Mouse (Mus musculus): ENCODE results near the gene Armc12. TPM values are rescaled to one million over a fixed set of nuclear protein-coding genes. Genes with fewer than 3 reads are reported as not detected.

Gene Armc12
- polyA plus RNA-seq, 1 experiment from 2014 or later = not detected

- 42% methylated on average over 9 of the region's 9 CpGs for WGBS
- no peak overlapping the region for H3K27ac ChIP-seq
- no peak for ATAC-seq (ENCODE audit: low FRiP score)
Observed at GRCm38 (mm10) chr17:28511616-28512541, 18.7 kb upstream of the Armc12 start.

DNA sequence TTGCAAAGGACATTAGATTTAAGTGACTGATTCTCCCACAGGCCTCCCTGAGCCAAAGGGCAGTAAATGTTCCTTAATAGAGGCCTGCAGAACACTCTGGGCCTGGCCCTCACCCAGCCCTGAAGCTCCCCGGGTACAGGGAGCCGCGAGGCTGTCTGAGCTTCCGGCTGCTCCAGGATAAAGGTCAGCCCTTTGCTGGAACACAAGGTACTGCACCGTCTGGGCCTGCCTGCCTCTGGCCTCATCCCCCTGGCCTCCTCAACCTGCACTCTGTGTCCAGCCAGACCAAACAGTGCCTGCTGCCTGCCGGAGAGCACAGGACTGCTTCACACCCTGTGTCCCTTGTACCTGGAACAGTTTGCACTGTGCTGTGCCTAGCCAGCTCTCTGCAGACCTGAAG, 17.9 kb upstream of the Armc12 start:
- H3K36me3 ChIP-seq (replicated peaks; ENCODE audit: control insufficient read depth, insufficient read depth) = no peaks in the 10 kb centered on the region
- H3K4me1 ChIP-seq (replicated peaks; ENCODE audit: control insufficient read depth, insufficient read depth, low read length) = peaks cover 4% of the 10 kb centered on the region; the same call in 1 of the 2 replicates
- no peak for DNase-seq (ENCODE audit: low spot score)
- H3K27ac ChIP-seq = no peak overlapping the region
- no peaks in the 10 kb centered on the region for H3K27me3 ChIP-seq (ENCODE audit: control insufficient read depth, insufficient read depth, low read length)
- no peak overlapping the region for H3K9ac ChIP-seq
- no peaks in the 10 kb centered on the region for H3K9me3 ChIP-seq (ENCODE audit: control insufficient read depth, low read length)
- ATAC-seq (ENCODE audit: low FRiP score) = no peak
- WGBS = 36% methylated on average over 6 of the region's 6 CpGs
- no peak overlapping the region for H3K4me2 ChIP-seq (replicated peaks)
- no peak overlapping the region for H3K4me3 ChIP-seq (replicated peaks; ENCODE audit: low read length)

More at GRCm38 (mm10) chr17:28511616-28512541, 18.7 kb upstream of the Armc12 start:
- no peaks in the 10 kb centered on the region for H3K27me3 ChIP-seq (ENCODE audit: control insufficient read depth, insufficient read depth, low read length)
- no peak overlapping the region for H3K4me2 ChIP-seq (replicated peaks)
- H3K9ac ChIP-seq = no peak overlapping the region
- H3K9me3 ChIP-seq (ENCODE audit: control insufficient read depth, low read length) = no peaks in the 10 kb centered on the region
- no peak overlapping the region for H3K4me3 ChIP-seq (replicated peaks; ENCODE audit: low read length)
- peaks cover 4% of the 10 kb centered on the region; the same call in 1 of the 2 replicates for H3K4me1 ChIP-seq (replicated peaks; ENCODE audit: control insufficient read depth, insufficient read depth, low read length)
- H3K36me3 ChIP-seq (replicated peaks; ENCODE audit: control insufficient read depth, insufficient read depth) = no peaks in the 10 kb centered on the region
- no peak for DNase-seq (ENCODE audit: low spot score)

DNA sequence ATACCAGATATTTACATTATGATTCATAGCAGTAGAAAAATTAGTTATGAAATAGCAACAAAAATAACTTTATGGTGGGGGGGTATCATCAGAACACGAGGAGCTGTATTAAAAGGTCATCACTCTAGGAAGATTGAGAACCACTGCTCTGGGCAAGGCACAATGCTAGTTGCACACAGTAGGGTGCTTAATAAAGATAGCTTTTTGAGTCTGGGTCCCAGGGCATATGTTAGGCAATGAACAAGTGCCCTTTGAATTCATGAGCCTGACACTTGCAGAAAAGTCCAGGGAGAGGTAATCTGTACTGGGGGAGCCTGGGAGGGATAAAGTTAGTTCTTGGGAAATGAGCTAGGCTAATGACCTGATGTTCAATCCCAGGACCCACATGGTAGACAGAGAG, 17.3 kb upstream of the Armc12 start:
- Histone ChIP-seq H3K9ac (no peak overlapping the region), H3K4me2 (replicated peaks) (no peak overlapping the region), H3K27me3 (ENCODE audit: control insufficient read depth, insufficient read depth, low read length) (no peaks in the 10 kb centered on the region), H3K4me3 (replicated peaks; ENCODE audit: low read length) (no peak overlapping the region), H3K4me1 (replicated peaks; ENCODE audit: control insufficient read depth, insufficient read depth, low read length) (peaks cover 4% of the 10 kb centered on the region; the same call in 1 of the 2 replicates), H3K27ac (no peak overlapping the region), H3K9me3 (ENCODE audit: control insufficient read depth, low read length) (no peaks in the 10 kb centered on the region), H3K36me3 (replicated peaks; ENCODE audit: control insufficient read depth, insufficient read depth) (no peaks in the 10 kb centered on the region)
- ATAC-seq (ENCODE audit: low FRiP score) = no peak
- DNase-seq (ENCODE audit: low spot score) = no peak
- WGBS = 78% methylated on average over 1 of the region's 1 CpGs

GRCm38 (mm10) chr17:28513844-28514243, 16.8 kb upstream of the Armc12 start:
- Histone ChIP-seq H3K9ac (no peak overlapping the region), H3K36me3 (replicated peaks; ENCODE audit: control insufficient read depth, insufficient read depth) (no peaks in the 10 kb centered on the region), H3K9me3 (ENCODE audit: control insufficient read depth, low read length) (no peaks in the 10 kb centered on the region), H3K27me3 (ENCODE audit: control insufficient read depth, insufficient read depth, low read length) (no peaks in the 10 kb centered on the region), H3K4me1 (replicated peaks; ENCODE audit: control insufficient read depth, insufficient read depth, low read length) (peaks cover 4% of the 10 kb centered on the region; the same call in 1 of the 2 replicates), H3K4me3 (replicated peaks; ENCODE audit: low read length) (no peak overlapping the region), H3K4me2 (replicated peaks) (no peak overlapping the region), H3K27ac (no peak overlapping the region)
- 72% methylated on average over 7 of the region's 7 CpGs for WGBS
- ATAC-seq (ENCODE audit: low FRiP score) (no peak), DNase-seq (ENCODE audit: low spot score) (no peak)

DNA sequence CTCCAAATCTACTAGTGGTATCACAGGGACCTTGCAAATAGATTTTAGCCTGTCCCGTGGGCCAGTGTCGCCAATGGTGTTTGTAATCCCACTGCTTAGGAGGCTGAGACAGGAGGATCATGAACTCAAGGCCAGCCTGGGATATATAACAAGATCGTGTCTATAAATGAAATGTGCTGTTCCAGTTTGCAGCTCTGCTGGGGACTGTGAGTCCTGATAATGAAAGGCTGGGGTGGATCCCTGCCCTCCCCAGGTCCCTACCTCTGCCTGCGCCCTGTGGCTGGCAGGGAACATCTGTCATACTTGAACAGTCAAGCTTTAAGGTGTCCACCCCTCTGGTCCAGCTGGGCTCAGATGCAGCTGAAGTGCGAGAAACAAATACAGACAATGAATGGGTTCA, 16.1 kb upstream of the Armc12 start:
- no peak for DNase-seq (ENCODE audit: low spot score)
- Histone ChIP-seq H3K4me1 (replicated peaks; ENCODE audit: control insufficient read depth, insufficient read depth, low read length) (peaks cover 4% of the 10 kb centered on the region; the same call in 1 of the 2 replicates), H3K27me3 (ENCODE audit: control insufficient read depth, insufficient read depth, low read length) (no peaks in the 10 kb centered on the region), H3K36me3 (replicated peaks; ENCODE audit: control insufficient read depth, insufficient read depth) (no peaks in the 10 kb centered on the region), H3K9me3 (ENCODE audit: control insufficient read depth, low read length) (no peaks in the 10 kb centered on the region), H3K27ac (no peak overlapping the region), H3K9ac (no peak overlapping the region), H3K4me3 (replicated peaks; ENCODE audit: low read length) (no peak overlapping the region), H3K4me2 (replicated peaks) (no peak overlapping the region)
- WGBS = 54% methylated on average over 5 of the region's 5 CpGs
- ATAC-seq (ENCODE audit: low FRiP score) = no peak

DNA sequence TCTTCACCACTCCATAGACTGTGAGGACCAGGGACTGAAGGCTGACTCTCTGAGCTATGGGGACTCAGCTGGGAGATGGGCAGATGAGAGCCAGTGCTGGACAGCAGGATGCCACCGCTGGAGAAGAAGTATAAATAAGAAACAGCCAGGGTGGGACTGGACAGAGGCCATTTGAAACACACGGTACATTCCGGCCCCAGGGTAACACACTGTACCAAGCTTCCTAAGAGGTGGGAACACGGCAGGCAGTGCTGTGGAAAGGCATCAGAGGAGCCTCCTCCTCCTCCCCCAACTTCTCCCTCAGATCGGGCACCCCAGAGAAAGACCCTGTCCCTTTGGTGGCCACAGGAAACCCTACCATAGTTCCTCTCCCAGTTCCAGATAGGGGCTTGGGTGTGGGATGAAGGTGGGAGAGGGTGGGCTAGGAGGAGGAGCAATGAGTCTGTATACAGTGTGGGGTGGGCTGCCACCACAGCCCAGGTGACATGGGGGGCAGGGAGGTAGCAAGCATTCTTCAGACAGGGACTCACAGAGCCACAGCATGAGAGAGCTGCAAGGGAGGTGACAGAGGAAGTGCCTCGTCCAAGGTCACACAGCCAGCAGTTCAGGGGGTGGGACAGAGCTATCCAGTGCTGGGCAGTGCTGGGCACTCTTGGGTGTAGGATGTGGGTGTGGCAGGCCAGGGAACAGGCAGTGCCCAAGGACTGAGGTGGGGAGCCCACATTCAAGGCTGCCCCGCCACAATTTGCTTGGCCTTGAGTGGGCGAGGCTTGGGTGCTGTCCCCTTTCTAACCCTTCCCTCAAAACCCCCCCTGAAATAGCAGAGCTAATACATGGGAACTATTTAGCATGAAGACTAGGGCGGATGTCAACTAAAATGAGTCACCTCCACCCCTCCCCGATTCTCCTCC, 14.9 kb upstream of the Armc12 start:
- Histone ChIP-seq H3K9ac (no peak overlapping the region), H3K27ac (no peak overlapping the region), H3K4me2 (replicated peaks) (no peak overlapping the region), H3K27me3 (ENCODE audit: control insufficient read depth, insufficient read depth, low read length) (0 out of 2 replicates have a peak, but pooled peaks cover 7% of the 10 kb centered on the region), H3K4me1 (replicated peaks; ENCODE audit: control insufficient read depth, insufficient read depth, low read length) (peaks cover under 1% of the 10 kb centered on the region; the same call in 1 of the 2 replicates), H3K36me3 (replicated peaks; ENCODE audit: control insufficient read depth, insufficient read depth) (no peaks in the 10 kb centered on the region), H3K9me3 (ENCODE audit: control insufficient read depth, low read length) (no peaks in the 10 kb centered on the region), H3K4me3 (replicated peaks; ENCODE audit: low read length) (no peak overlapping the region)
- no peak for DNase-seq (ENCODE audit: low spot score)
- 69% methylated on average over 10 of the region's 10 CpGs for WGBS
- no peak for ATAC-seq (ENCODE audit: low FRiP score)

DNA sequence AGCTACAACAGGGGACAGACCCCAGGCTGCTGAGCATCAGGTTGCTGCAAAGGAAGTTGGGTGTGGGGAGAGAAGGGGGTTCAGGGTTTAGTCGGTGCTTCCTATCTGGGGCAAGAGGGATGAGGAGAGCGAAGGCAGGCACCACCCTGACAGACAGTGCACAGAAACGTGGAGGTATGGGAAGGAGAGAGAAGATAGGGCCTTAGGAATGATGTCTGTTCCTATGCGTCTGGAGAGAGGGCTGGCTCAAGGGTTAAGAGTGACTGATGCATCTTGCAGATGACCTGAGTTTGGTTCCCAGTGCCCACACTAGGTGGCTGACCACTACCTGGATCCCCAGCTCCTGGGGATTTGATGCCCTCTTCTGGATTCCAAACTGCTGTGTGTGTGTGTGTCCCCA, 13.7 kb upstream of the Armc12 start:
- no peak overlapping the region for H3K27ac ChIP-seq
- WGBS = 66% methylated on average over 4 of the region's 4 CpGs

GRCm38 (mm10) chr17:28517441-28517955, 13.1 kb upstream of the Armc12 start, which contains the start of gene Fkbp5:
Gene Fkbp5, minus strand, starts transcription at chr17:28517527.
- H3K4me1 ChIP-seq (replicated peaks; ENCODE audit: control insufficient read depth, insufficient read depth, low read length) = peaks cover 8% of the 10 kb centered on the region; the same call in 1 of the 2 replicates
- peak within 1 kb of the TSS; percentile 64 for H3K4me2 ChIP-seq (replicated peaks)
- peak within 1 kb of the TSS; percentile 58 for H3K9ac ChIP-seq
- WGBS = 2% methylated on average over 16 of the region's 16 CpGs
- peak within 1 kb of the TSS; percentile 14 for H3K27ac ChIP-seq
- ATAC-seq (ENCODE audit: low FRiP score) (0 out of 2 replicates have a peak, but pooled peaks have one; percentile 12), DNase-seq (ENCODE audit: low spot score) (peak; percentile 61)
- no peaks in the 10 kb centered on the region for H3K9me3 ChIP-seq (ENCODE audit: control insufficient read depth, low read length)
- H3K27me3 ChIP-seq (ENCODE audit: control insufficient read depth, insufficient read depth, low read length) = peaks cover 16% of the 10 kb centered on the region; the same call in 1 of the 2 replicates
- H3K4me3 ChIP-seq (replicated peaks; ENCODE audit: low read length) = peak within 1 kb of the TSS; percentile 39
- no peaks in the 10 kb centered on the region for H3K36me3 ChIP-seq (replicated peaks; ENCODE audit: control insufficient read depth, insufficient read depth)

More for the DNA sequence above, 13.7 kb upstream of the Armc12 start:
- peaks cover 16% of the 10 kb centered on the region; the same call in 1 of the 2 replicates for H3K27me3 ChIP-seq (ENCODE audit: control insufficient read depth, insufficient read depth, low read length)
- no peaks in the 10 kb centered on the region for H3K9me3 ChIP-seq (ENCODE audit: control insufficient read depth, low read length)
- DNase-seq (ENCODE audit: low spot score) (no peak), ATAC-seq (ENCODE audit: low FRiP score) (no peak)
- no peak overlapping the region for H3K4me3 ChIP-seq (replicated peaks; ENCODE audit: low read length)
- 0 out of 2 replicates have a peak overlapping the region, but pooled peaks have one; percentile 58 for H3K9ac ChIP-seq
- no peaks in the 10 kb centered on the region for H3K36me3 ChIP-seq (replicated peaks; ENCODE audit: control insufficient read depth, insufficient read depth)
- H3K4me2 ChIP-seq (replicated peaks) = peak overlapping the region; percentile 64
- peaks cover 3% of the 10 kb centered on the region; the same call in 1 of the 2 replicates for H3K4me1 ChIP-seq (replicated peaks; ENCODE audit: control insufficient read depth, insufficient read depth, low read length)

Measured in hindbrain, embryonic 14.5 days (tissue).